Mouse (Mus musculus): ENCODE measurements around the gene Tuba1b. TPM values are rescaled to one million over a fixed set of nuclear protein-coding genes. Genes with fewer than 3 reads are reported as not detected.
"Not testable (repeated sequence)": the region's sequence is repeated elsewhere in the genome, so short reads cannot be mapped to it uniquely, and the experiment has no call there.

Tuba1b gene
- 100 to 1,000 TPM; 469 to 520 TPM for total RNA-seq (2021)

DNA sequence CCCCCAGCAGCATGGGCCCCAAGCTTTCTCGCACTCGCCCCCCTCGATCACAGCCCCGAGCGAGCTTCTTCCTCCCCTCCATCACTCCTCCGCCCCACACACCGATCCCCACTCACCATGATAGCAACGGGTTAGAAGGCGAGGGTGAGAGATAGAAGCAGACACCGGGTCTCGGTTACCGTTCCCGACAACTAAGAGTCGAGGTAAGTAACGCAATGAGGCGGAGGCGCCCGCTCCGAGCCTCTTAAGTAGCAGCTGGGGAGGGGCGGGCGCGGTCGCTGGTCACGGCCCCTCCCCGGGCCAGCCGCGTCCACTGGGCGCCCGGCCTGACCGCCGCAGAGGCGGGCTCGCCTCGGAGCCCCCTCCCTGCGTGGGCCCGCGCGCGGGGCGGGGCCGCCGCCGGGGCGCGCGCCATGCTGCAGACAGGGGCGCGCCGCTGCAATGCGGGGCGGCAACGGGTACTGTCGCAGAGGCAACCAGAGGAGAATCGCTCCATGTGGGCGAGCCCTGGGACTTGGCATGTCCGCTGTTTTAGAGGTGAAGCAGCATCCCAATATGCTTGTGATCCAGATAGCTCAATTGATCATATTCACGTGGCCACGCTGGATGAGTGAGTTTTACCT lies at the start of gene Tuba1b:
Gene Tuba1b (minus strand): TSS at position 349 of the 623 bp plus-strand sequence.
- peak; percentile 89 to 91 for DNase-seq

DNA sequence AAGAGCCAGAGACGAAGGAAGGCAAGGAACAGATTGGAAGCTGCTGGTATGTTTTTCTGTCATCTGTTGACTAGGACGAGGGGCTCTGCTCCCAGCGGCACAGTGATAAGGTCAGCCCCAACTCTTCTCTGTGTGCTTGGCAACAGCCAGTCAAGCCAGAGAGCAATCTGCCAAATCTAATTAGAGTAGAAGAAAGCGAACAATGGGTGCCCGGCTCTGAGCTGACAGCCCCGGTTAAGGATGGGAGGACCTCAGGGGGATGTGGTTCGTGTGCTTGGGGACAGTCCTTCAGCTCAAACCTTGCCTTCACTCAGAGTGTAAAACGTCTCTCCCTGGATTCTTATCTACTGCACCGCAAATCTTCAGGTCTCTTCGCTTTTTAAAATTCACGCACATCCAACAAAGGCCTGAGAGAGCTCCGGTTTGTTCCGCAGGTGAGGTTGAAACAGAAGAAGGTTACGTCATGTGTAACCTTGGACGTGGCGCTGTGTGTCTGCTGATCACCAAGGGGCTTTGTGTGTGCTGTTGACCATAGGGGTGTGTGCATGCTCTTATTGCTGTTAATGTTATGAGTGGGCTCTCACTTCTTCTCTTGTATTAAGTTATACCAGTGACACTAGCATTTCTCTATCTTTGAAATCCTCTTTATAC lies 49.2 kb upstream of the Tuba1b start:
- no peak for DNase-seq

DNA sequence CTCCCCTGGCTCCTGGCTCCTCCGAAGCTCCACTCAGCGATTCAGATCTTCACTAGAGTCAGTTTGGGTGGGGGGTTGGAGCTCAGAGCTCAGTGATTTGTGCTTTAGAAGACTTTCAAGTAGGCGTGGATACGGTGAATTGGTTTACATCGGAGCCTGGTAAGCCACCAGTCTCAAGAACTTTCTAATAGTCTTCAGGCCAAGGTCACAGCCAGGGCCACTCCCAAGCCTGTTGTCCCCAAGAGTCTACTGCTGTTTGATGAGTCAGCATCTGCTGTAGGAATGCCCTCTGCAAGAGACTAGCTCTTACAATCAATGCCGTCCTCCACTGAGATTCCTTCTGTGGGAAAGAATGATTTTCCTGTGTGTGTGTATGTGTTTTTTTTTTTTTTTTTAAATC lies 47.7 kb upstream of the Tuba1b start:
- no peak for DNase-seq

DNA sequence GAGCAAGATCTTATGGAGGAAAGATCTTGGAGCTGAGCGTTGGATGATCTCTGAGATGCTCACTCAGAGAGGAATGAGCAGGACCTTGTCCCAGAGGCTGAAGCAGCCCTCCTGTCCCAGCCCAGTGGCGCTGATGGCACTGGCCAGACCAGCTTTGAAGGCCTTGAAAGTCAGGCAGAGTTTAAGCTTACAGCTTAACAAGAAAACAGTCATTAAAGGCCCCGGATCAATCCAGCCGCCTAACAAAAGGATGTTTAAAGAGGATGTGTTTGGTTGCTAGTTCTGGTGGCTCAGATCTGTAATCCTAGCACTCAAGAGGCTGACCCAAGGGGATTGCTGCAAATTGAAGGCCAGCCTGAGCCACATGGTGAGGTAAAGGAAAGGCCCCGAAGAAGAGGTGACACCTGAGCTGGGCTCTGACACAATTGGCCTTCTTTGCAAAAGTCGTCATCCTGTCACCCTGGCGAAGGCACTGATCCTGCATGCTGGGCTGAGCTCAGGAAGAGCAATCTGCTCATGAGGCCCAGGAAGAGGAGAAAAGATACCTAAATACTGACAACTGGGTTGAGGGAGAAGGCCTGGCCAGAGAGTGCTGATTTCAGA lies 45.7 kb upstream of the Tuba1b start:
- no peak for DNase-seq

DNA sequence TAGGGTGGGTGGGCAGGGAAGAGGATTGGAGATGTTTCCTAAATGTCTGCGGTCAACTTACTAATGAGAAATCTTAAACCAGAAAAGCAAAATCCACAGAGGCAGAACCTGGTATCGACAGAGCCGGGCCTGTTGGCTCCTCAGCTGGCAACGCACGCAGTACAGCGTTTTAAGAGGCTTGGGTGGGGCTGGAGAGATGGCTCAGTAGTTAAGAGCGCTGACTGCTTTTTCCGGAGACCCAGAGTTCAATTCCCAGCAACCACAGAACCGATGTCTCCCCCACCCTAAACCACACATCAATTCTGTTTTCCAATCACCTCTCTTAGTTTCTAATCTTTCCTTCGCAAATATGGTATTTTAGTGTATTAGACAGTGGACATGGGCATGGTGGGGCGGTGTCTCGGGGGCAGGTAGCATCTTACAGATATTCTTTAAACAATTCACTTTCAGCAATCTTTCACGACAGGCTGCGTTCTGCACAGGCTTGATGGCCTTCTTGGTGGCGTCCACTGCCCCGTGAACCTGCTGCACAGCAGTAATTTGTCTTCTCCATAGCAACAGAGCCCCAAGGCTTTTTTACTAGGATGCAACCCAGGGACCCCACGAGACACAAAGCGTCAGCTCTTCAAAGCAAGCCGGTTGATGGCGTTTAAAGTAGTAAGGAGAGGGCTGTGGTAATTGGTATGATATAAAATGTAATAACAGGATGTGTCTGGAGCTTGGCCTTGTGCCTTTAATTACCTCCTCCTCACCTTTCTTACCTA lies 44.2 kb upstream of the Tuba1b start:
- DNase-seq = no peak

DNA sequence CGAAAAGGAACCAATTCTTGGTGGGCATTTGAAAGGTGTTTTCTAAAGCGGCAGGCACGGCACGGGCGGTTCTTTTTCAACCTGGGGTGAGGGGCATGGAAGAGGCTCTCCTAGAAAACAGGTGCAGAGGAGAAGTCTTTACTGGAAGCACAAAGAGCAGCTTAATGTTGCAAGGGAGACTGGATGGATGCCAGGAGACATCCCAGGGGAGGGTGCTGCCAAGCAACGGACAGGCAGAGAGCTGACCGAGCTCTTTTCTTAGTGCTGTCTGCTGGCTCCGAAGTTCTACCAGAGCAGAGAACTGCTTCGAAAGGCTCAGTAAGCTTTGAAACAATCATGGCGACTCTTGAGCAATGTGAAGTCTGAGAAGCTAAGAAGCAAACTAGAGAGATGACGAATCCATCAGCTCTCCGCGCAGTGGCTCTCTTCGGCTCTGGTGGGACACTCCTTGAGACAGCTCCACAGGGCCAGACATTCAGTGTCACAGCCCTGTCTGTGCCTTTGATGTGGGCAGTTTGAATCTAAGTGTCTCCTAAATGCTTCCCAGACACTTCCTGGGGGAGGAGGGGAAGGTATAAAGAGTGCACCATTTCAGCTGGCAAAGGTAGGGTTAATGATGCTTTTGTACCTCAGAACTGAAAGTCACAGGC lies 43.5 kb upstream of the Tuba1b start:
- DNase-seq = no peak

DNA sequence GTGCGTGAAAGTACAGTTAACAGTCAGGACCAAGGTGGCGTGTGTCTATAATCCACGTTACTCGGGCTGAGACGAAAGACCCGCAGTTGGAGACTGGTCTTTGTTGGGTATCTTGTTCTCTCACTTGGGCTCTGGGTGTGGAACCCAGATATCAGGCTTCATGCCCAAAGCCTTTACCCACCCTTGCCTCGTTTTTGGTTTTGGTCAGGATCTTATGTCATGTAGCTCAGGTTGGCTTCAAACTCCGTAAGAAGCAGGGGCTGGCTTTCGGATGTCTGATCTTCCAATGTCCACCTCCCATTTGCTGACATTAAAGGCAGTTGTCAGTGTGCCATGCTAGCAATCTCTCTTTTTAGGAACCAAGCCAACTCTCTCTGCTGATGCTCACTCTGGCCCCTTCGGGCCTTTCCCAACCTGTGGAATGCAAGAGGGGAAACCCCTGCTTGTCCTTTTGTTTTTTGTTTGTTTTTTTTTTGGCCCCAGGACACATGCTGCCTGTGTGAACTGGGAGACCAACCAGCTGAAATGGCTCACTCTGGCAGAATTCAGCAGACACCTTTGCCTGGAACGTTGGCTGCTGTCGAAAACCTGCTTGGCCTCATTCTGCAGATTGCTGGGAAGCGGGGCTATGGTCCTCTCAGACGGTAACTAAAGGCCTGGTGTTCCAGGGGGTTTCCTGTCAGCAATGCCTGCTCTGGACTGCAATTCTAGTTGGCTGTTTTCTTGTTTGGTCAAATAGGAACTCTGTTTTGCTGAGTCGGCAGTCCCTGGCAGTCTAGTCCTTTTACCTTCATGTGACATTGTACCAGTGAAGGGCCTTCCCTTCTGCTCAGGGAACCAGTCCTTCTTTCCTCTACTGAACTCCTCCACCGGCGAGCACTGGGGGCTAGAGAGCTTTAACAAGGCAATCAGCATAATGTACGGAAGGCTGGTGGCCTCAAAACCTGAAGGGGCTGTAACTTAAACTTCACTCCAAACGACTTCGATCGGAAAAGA lies 42.7 kb upstream of the Tuba1b start:
- DNase-seq = no peak

DNA sequence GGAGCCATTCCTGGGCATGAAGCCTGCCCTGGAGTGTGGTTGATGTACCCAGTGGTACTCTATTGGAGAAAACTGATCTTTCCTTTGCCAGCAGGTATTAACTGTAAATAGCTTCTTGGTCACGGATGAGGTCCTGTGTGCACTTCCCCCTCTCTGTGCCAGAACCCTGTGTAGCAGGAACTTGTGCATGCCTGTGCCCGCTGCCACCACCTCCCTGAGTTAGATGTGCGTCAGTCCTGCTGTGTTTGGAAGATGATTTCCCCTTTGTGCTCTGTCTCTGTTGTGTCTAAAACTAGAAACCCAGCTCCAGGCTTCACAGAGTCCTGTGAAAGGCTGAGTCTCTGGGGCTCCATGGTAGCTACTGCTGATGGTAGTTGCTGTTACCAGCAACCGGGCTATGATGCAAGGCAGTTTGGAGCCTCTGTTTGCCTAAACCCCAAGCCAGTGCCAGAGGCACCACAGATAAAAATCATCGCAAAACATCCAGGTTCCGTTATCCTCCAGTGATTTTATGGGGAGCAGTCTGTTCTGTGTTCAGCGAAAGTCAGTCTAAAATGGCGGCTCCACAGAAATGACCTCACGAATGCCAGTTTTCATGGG lies 38.8 kb upstream of the Tuba1b start:
- DNase-seq = no peak

DNA sequence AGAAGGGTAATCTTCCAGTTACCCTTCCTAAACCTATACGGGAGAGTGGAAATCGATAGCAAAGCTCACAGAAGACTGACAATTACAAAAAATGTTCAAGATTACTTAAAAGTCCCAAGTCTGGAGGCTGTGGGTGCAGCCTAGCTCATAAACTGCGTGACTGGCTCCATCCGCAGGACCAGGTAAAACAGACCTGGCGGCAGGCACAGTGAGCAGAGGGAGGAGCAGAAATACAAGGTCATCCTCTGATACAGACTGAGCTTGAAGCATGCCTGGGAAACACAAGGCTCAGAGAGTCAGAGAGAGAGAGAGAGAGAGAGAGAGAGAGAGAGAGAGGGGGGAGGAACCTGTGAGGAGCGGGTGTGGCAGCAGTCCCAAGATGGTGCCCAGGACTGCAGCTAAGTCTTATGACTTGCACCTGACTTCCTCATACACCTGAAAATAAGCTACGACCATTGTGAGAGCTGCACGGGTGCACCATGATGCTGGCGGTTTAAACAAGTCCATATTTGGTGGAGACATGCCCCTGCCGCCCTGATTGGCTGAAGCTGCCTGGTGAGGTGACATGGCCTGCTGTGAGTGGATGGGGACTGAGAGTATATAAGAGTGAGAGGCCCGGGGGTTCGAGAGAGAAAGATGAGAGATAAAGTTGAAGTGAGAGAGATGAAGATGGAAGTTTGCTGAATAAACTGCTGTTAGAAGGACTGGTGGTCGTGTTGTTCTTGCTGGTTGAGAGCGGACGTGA lies 37.4 kb upstream of the Tuba1b start:
- not testable (repeated sequence) for DNase-seq

DNA sequence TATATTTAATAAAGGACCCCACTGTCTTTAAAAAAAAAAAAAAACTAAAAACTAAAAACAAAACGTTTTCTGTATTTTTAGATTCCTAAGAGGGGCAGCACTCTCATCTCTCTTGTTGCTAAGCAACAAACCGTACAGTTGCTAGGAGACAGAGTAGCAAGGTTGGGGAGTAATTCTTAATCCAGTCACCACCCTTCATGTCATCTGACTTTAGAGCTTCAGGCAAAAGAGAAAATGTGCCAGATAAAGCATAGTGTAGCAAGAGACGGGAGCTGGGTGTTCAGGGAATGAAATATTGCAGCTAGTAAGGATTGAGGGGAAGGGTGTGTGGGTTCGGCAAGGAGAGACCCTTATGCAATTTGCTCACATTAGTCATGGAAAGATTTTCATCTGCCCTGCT lies 36.7 kb upstream of the Tuba1b start:
- no peak for DNase-seq

DNA sequence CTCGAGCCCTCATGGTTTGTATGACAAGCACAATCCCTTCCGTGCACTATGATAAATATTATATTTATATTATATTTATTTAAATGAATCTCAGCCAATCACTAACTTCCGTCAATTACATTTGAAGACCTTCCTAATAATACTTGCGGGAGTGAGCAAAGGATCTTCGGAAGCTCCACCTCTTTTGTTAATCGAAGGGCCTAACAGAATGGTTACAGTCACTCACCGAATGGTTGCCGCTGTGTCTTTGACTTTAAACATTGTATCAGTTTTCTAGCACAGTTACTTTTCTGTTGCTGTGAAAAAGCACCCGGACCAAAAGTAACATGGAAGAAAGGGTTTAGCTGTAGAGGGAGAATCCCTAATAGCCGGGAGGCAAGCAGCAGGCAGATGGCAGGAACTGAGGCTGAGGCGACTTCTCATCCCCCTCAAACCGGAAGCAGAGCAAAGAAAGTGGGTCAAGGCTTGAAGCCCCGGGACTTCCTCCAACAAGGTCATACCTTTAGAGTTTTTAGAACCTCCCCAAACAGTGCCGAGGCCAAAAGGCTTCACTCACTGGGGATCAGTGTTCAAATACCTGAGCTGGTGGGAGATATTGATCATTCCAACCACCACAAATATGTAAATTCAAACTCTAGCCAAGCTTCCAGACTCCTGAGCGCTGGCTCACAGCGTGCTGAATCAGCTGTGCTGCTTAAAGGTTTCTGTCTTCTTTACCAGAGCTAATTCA lies 35.2 kb upstream of the Tuba1b start:
- no peak for DNase-seq

DNA sequence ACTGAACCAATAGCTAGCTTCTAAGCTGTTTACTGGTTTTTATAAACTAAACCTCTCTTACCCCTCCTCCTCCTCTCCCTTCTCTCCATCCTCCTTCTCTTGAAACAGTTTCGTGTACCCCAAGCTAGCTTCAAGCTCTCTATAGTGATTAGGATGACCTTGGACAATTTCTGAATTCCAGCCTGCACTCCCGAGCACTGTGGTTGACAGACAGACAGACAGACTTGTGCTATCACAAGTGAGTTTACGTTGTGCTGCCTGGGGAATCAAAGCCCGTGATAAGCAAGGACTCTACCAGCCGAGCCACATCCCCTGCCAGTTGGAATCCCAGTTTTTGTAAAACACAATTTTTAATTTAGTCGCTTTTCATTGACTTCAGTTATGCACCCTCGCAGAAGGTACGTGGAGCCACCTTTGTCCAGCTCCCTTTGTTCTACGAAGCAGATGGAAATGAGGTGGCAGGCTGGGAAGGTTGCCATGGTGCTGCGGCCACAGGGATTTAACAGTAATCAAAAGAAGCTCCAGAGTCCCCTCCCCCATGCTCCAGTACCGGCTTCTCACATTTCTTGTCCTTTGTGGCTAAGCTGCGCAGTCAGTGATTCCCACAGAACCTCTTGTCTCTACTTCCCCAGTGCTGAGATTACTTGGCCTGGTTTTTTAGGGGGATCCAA lies 34.5 kb upstream of the Tuba1b start:
- DNase-seq = peak; percentile 53 to 60

DNA sequence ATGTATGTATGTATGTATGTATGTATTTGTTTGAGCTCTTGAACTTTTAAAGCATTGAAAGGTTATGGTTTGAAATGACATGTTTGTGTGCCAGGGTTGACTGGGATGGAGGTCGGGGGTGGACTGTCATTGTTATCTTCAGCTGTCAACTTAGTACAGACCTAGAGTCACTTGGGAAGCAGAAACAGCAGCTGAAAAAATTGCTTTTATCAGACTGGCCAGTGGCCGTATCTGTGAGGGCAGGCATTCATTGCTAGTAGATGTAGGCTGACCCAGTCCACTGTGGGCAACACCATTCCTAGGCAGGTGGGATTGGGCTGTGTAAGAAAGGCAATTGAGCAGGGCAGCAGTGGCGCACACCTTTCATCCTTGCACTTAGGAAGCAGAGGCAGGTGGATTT lies 25.2 kb upstream of the Tuba1b start:
- DNase-seq = no peak

DNA sequence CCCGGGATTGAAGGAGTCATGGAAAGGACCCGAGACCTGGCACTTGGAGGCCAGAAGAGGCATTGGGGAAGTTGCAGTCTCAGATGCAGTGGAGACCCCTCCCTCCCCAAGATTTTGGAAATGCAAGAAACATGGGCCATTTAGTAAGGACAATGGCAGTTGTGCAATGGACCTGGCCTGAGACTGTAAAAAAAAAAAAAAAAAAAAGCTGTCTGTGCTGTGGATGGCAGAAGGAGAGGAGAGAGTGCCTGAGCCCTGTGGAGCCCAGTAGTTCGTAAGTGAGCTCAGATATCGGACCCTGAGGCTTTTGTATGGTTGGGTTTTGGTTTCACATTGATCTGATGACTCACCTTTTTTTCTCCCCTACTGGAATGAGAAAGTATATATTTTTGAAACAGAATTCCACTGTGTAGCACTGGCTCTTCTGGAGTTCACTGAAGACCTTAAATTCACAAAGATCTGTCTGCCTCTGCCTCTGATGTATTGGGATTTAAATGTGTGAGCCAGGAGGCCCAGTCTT lies 24.6 kb upstream of the Tuba1b start:
- DNase-seq = no peak

DNA sequence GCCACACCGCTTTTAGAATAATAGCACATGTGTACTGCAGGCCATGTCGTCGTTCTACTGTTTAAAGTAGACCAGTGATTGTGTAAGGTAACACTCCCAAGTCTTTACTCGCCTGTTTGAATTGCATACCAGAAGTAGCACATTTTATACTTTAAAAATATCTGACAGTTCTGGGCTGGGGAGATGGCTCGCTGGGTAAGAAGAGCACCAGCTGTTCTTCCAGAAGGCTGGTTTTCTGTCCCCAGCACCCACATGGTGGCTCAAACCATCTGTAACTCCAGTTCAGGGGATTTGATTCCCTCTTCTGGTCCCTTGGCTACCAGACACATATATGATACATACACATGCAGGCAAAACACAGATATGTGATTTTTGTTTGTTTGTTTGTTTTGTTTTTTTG lies 23.1 kb upstream of the Tuba1b start:
- DNase-seq = no peak

DNA sequence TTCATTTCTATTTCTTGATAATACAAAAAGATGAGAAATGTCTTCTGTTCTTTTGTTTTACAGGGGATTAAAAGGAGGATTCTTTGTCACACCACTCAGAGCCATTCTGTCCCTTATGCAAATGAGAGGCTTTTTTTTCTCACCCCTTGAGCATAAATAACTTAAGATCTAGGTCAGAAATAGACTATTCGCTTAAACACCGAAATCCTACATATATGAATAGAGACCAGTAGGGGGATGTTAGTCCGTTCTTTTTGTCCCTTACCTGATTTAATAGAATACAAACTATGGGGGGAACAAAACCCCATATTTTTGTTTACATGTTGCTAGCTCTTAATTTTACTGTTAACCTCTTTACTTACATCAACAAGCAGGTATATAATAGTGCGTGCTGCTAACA lies 21.6 kb upstream of the Tuba1b start:
- no peak for DNase-seq

DNA sequence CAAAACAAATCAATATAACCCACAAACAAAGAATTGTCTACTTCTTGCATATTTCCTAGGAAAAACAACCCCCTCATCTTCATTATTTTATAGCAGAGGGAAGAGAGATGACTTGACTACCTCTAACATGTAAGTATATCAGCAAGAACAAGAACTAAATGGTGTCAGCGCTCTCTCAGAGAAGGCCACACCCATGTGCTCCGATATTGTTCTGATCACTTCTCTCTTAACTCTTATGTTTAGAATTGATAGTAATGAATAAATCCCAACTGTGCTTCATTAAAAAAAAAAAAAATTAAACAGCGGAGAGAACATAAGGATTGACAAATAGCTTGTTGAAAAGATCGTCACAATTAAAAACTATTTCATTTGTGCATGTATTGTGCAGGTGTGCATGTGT lies 21.0 kb upstream of the Tuba1b start:
- no peak for DNase-seq

DNA sequence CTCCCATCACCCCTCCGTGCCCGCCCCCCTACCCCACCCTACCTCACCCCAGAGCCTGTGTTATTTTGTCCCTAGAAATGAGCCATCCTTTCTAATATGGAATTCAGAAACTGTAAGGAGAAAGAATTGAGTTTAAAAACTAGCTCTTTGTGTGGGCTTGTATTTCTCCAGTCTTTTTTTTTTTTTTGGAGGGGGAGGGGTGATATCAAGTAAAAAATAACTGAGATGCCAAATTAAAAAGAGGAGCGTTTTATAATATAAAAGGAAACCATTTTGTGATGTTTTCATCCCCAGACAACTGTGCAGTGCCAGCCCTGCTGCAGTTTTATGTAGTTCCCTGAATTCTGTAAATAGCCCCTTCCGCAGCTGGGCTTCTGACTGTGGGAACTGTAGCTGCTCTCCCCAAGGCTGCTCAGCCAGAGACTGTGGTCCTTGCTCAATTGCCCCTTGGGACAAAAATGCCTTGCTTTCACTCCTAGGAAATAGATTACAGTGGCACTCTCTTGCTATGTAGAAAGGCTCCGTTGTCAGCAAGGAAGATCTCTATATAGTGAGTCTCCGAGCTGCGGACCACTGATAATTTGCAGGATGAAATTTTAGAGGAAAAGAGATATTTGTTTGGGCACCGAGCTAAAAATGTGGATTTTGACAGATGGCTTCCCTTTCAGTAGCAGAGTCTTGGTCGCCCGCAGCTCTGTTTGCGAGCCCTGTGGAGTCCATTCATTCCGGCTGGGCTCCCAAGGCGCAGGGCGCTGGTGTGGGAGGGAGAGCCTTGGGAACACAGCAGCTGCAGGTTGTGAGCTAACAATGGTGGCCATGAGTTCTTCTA lies 20.3 kb upstream of the Tuba1b start:
- peak; percentile 54 to 55 for DNase-seq
